Mouse (Mus musculus): ENCODE results near the gene Syt17.
A peak's percentile ranks its signal among the peaks of the same experiment; 100 is the strongest.

Gene Syt17

DNA sequence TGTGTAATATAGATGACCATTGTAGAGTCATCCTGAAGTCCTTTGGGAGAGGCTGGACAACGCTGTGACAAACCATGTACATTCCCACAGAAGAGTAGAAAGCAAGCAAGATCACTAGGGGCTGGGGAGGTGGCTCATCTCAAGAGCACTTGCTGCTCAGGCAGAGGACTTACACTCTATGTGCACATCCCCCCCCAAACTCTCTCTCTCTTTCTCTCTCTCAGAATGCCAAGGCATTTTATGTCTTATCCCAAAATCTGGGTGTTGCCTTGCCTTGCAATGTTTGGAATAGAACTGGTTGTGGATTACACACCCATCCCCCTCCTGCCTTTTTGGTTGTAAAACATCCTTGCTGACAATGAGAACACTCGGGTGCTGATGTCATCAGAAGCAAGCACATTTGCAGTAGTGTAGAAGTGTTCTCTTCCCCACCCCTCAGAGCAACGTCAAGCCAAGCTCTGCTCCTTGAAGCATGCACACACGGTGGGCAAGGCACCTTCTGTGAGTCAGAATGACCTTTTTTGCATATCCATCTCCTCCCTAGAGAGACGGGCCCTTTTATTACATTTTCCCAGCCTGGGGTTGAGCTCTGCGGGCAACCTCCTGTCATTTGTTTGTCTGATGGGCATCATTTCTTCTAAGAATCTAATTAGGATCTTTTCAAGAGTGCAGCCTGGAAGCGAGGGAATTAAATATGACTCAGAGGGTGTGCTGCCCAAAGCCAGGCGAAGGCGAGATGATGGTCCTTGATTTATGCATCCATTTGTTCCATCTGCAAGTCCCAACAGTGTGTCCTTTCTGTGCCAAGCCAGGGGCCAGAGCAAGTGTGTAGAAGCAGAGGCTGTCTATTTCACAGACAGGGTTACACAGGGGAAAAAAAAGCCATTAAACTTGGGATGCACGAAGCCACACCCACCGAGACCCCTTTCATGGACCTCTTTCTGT lies 15.1 kb upstream of the Syt17 start:
- DNase-seq = no peak

- DNase-seq = no peak
These were observed 13.5 kb upstream of the Syt17 start for GRCm38 (mm10) chr7:118461400-118462136.

- no peak for DNase-seq
These were observed 5.7 kb upstream of the Syt17 start for GRCm38 (mm10) chr7:118453722-118454121.

GRCm38 (mm10) chr7:118452940-118453339 lies 4.9 kb upstream of the Syt17 start:
- DNase-seq = no peak

GRCm38 (mm10) chr7:118447291-118448133 lies 510 bp downstream of the Syt17 start:
- DNase-seq = peak; percentile 67

DNA sequence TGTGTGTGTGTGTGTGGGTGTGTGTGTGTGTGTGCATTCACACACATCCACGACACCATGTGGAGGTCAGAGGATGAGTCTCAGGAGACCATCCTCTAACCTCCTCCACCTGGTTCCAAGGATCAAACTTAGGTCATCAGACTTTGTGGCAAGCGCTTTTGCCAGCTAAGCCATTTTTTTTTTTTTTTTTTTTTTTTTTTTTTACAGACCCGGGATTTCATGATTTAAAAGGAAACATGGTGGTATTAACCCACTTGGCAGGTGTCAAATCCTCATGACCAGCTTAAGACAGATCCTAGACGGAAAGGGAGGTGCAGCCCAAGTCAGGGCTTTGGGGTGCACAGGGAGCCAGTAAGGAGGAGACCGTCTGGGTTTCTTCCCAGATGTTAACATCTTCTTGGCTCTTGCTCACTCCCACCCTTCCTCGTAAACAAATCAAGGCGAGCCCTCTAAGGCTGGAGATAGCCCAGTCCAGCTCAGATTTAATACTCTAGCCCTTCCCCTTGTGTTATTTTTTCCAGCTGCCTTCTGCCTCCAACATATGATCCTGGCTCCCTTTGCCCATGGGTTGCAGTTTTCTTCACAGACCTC lies 4.0 kb downstream of the Syt17 start:
- no peak for DNase-seq

DNA sequence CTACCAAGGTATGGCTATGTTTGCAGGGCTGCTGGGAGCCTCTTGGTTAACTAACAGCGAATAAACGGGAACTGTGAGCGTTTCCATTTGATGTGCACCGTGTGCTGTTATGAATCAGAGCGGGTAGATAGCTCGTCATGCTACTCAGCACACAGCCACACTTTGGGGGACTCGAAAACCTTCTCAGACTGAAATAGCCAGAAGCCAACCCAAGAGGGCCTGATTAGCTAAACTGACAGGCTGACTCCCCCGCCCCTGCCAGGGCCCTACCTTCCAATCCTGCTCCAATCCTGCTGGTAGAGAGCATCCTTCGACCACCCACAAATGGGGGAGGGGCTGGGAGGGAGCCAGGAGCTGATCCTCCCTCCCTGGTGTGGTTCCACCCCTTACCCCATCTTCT lies 4.7 kb downstream of the Syt17 start:
- no peak for DNase-seq

GRCm38 (mm10) chr7:118441535-118441934 lies 6.5 kb downstream of the Syt17 start:
- DNase-seq = no peak

GRCm38 (mm10) chr7:118437101-118437802 lies 10.8 kb downstream of the Syt17 start:
- no peak for DNase-seq

- no peak for DNase-seq
These were observed 19.1 kb downstream of the Syt17 start for GRCm38 (mm10) chr7:118428937-118429336.

DNA sequence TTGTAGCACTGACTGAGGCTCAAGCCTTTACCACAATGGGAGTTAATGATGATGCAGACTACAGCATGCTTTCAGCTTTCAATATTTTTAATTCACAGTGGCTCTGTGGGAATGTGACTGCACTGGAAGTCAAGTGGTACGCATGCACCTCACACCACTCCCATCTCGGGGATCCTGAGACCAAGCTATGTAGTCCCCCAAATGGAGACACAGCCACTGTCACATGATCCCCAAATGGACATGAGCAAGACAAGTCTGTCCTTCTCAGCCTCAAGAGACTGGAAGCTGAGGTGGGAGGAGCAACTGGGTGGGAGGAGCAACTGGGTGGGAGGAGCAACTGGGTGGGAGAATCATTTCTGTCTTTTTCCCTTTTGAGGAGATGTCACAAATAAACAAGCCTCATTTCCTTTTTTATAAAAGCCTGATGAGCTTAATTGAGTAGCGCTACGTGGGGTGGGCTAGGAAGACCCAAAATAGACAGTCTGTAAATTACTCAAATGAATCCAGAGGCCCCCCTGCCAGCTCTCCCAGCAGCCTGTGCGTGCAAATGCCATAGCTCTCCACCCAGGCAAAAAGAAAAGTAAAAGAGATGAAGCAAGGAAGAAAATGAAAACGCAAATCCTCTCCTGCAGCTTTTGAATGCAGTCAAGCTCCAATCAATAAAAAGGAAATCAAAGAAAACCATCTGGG lies 28.4 kb downstream of the Syt17 start:
- no peak for DNase-seq

DNA sequence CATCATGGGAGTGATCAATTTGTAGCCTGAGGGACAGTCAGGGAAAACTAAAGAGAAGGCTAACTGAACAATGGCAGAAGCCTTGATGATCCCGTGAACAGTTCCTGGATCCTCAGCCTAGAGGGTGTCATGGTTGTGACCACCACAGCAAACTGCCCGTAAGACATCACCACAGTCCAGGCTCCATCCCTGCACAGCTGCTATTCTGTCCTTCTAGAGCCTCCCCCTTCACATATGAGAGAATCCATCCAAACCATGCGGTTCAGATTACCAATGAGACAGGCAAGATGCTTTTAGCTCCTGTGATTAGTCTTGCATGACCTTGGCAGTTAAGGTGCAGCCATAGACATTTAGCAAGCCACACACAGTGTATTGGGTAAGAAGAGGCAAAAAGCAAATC lies 33.8 kb downstream of the Syt17 start:
- DNase-seq = no peak

GRCm38 (mm10) chr7:118411877-118412276 lies 36.1 kb downstream of the Syt17 start:
- no peak for DNase-seq

DNA sequence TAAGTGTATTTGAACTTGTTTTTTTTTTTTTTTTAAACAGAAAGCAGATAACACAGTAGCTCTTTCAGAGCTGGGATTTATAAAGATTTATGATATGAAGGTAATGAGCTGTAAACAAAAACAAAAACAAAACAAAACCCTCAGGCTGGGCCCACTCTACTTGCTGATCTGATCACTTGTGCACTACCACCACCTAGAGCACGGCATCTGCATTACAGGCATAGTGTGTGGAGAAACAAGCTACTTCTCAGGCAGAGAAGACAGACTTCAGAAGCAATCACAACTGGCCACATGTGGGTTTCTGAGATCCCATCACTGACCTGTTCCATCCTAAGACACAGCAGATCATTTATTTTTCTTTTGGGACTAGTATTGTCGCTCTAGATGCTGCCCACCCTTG lies 38.6 kb downstream of the Syt17 start:
- no peak for DNase-seq

GRCm38 (mm10) chr7:118405251-118405650 lies 42.8 kb downstream of the Syt17 start:
- DNase-seq = peak; percentile 17

GRCm38 (mm10) chr7:118402576-118403022 lies 45.4 kb downstream of the Syt17 start:
- no peak for DNase-seq

- DNase-seq = no peak
These were observed 46.1 kb downstream of the Syt17 start for GRCm38 (mm10) chr7:118401949-118402348.

- DNase-seq = no peak
These were observed 48.3 kb downstream of the Syt17 start for GRCm38 (mm10) chr7:118399764-118400163.

- DNase-seq = no peak
These were observed 57.3 kb downstream of the Syt17 start for GRCm38 (mm10) chr7:118390705-118391104.

DNA sequence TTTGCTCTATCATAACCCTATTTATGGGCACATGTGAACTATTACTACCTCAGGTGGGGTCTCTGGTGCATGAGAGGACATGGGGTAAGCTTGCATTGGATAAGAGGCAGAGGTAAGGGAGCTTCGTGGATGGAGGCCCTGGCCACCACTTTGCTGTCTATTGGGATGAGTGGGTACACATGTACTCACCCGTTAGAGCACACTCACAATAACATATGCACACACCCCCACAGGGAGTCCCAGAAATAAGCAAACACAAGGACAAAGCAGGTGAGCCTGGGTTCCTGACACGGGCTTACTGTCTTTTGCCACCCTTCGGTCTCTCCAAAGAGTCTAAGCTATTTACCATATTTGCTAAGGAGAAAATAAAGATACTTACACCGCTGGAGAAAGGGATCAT lies 67.0 kb downstream of the Syt17 start:
- no peak for DNase-seq

GRCm38 (mm10) chr7:118380056-118380455 lies 68.0 kb downstream of the Syt17 start:
- DNase-seq = no peak
